18 mouse cellular contexts compared by ENCODE assay signal in the genomic region with DNA sequence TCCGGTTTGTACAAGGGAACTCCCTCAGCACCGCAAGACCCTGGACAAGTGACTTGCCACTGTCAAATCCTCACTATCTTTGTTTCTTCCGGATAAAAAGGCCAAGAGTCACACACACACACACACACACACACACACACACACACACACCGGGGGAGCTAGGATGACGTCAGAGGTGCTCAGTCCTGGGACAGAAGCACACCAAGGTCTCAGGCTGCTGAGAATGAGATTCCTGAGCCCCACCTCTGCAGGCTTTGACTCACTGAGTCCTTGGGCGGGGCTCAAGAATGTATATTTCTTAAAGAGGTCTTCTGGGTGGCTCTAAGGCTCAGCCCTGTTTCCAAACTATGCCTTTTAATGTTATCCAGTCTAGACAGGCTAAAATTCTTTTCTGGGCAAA. TPM values are rescaled to one million over a fixed set of nuclear protein-coding genes. Genes with fewer than 3 reads are reported as not detected.
DNase-seq lines count a peak whose midpoint lies in the region; ATAC-seq and TF ChIP-seq lines count a peak whose summit lies in the region.
"Had no signal": no experiment of that assay in that cellular context is flagged by ENCODE, and none has a peak within 500 bp of the region (broad histone marks: within the 10 kb centered on the region; RNA-seq: fewer than 3 reads in every experiment).

No protein-coding gene starts in this region.

- no peak overlapping the region for H3K4me2 ChIP-seq in kidney, embryonic 15.5 days
- no peak overlapping the region for H3K4me2 ChIP-seq in embryonic facial prominence, embryonic 11.5 days (ENCODE audit: low read depth, low read length)
- H3K4me2 ChIP-seq in forebrain, postnatal 0 days (ENCODE audit: low read depth) = no peak overlapping the region
- H3K4me2 ChIP-seq: embryonic facial prominence, embryonic 12.5 days; forebrain, embryonic 12.5 days; hindbrain, embryonic 12.5 days; neural tube, embryonic 15.5 days had no signal

- ATAC-seq in kidney, embryonic 15.5 days (replicated peaks; ENCODE audit: low FRiP score) = 0 out of 2 replicates have a peak, but pooled peaks have one; percentile 33
- no peak for ATAC-seq in embryonic facial prominence, embryonic 11.5 days (replicated peaks; ENCODE audit: insufficient number of reproducible peaks, low FRiP score, low TSS enrichment, low read depth)
- no peak for ATAC-seq in forebrain, postnatal 0 days

- peaks cover 55% of the 10 kb centered on the region for H3K36me3 ChIP-seq in kidney, embryonic 15.5 days
- no peaks in the 10 kb centered on the region for H3K36me3 ChIP-seq in embryonic facial prominence, embryonic 11.5 days (replicated peaks; ENCODE audit: control insufficient read depth, insufficient read depth, low read depth, low read length)
- H3K36me3 ChIP-seq in forebrain, postnatal 0 days (ENCODE audit: insufficient read depth) = no peaks in the 10 kb centered on the region
- H3K36me3 ChIP-seq: embryonic facial prominence, embryonic 12.5 days; forebrain, embryonic 12.5 days; hindbrain, embryonic 12.5 days; neural tube, embryonic 15.5 days had no signal

- no peak for TF ChIP-seq CTCF in forebrain, postnatal 0 days (IDR thresholded peaks at IDR 0.05; ENCODE audit: low read depth)

- no peak overlapping the region for H3K4me3 ChIP-seq in kidney, embryonic 15.5 days (replicated peaks)
- H3K4me3 ChIP-seq in embryonic facial prominence, embryonic 11.5 days (ENCODE audit: low read depth, low read length) = no peak overlapping the region
- H3K4me3 ChIP-seq in forebrain, postnatal 0 days (ENCODE audit: low read depth, low read length) = no peak overlapping the region
- H3K4me3 ChIP-seq: embryonic facial prominence, embryonic 12.5 days; forebrain, embryonic 12.5 days; hindbrain, embryonic 12.5 days; left cerebral cortex, adult 2 months; neural tube, embryonic 15.5 days had no signal

- DNase-seq in kidney, postnatal 10 days = no peak
- peak; percentile 95 for DNase-seq in R1 (ENCODE audit: low read depth, low spot score)
- DNase-seq in embryonic facial prominence, embryonic 11.5 days (ENCODE audit: low spot score) = peak; percentile 9
- DNase-seq in lung, postnatal 36 days = peak; percentile 43
- DNase-seq in forebrain, postnatal 0 days = no peak
- DNase-seq in spleen, postnatal 10 days (ENCODE audit: low spot score in 2 of 2) = no peak
- DNase-seq in thymus, adult 18-20 months = no peak
- DNase-seq: cerebellum, adult 9-10 months; kidney, postnatal 4 days; liver had no signal

- H3K9me3 ChIP-seq in kidney, embryonic 15.5 days (replicated peaks) = no peaks in the 10 kb centered on the region
- H3K9me3 ChIP-seq in embryonic facial prominence, embryonic 11.5 days (replicated peaks; ENCODE audit: control insufficient read depth, low read length) = no peaks in the 10 kb centered on the region
- no peaks in the 10 kb centered on the region for H3K9me3 ChIP-seq in forebrain, postnatal 0 days (ENCODE audit: low read length)
- H3K9me3 ChIP-seq: embryonic facial prominence, embryonic 12.5 days; forebrain, embryonic 12.5 days; hindbrain, embryonic 12.5 days; neural tube, embryonic 15.5 days had no signal

- no peak overlapping the region for H3K9ac ChIP-seq in kidney, embryonic 15.5 days
- H3K9ac ChIP-seq in embryonic facial prominence, embryonic 11.5 days (replicated peaks; ENCODE audit: low read length) = no peak overlapping the region
- H3K9ac ChIP-seq in forebrain, postnatal 0 days = no peak overlapping the region
- H3K9ac ChIP-seq: embryonic facial prominence, embryonic 12.5 days; forebrain, embryonic 12.5 days; hindbrain, embryonic 12.5 days; neural tube, embryonic 15.5 days had no signal

- 0 out of 2 replicates have a peak, but pooled peaks cover 11% of the 10 kb centered on the region for H3K4me1 ChIP-seq in kidney, embryonic 15.5 days
- H3K4me1 ChIP-seq in embryonic facial prominence, embryonic 11.5 days (ENCODE audit: control insufficient read depth, insufficient read depth, low read length) = no peaks in the 10 kb centered on the region
- H3K4me1 ChIP-seq in forebrain, postnatal 0 days (ENCODE audit: insufficient read depth) = no peaks in the 10 kb centered on the region
- H3K4me1 ChIP-seq: embryonic facial prominence, embryonic 12.5 days; forebrain, embryonic 12.5 days; hindbrain, embryonic 12.5 days; neural tube, embryonic 15.5 days had no signal

- H3K27ac ChIP-seq in kidney, embryonic 15.5 days = peak overlapping the region; percentile 51; the same call in 1 of the 2 replicates
- no peak overlapping the region for H3K27ac ChIP-seq in embryonic facial prominence, embryonic 11.5 days (replicated peaks; ENCODE audit: low read depth, low read length)
- H3K27ac ChIP-seq in forebrain, postnatal 0 days (ENCODE audit: low read depth, low read length) = no peak overlapping the region
- H3K27ac ChIP-seq: embryonic facial prominence, embryonic 12.5 days; forebrain, embryonic 12.5 days; hindbrain, embryonic 12.5 days; left cerebral cortex, adult 2 months; neural tube, embryonic 15.5 days had no signal

- H3K27me3 ChIP-seq in kidney, embryonic 15.5 days = no peaks in the 10 kb centered on the region
- no peaks in the 10 kb centered on the region for H3K27me3 ChIP-seq in embryonic facial prominence, embryonic 11.5 days (ENCODE audit: control insufficient read depth, insufficient read depth, low read length)
- no peaks in the 10 kb centered on the region for H3K27me3 ChIP-seq in forebrain, postnatal 0 days (ENCODE audit: insufficient read depth, low read length)
- H3K27me3 ChIP-seq: embryonic facial prominence, embryonic 12.5 days; hindbrain, embryonic 12.5 days; neural tube, embryonic 15.5 days had no signal

- 38% methylated on average over 6 of the region's 6 CpGs for WGBS in kidney, embryonic 15.5 days
- WGBS in embryonic facial prominence, embryonic 11.5 days = 42% methylated on average over 6 of the region's 6 CpGs
- 55% methylated on average over 6 of the region's 6 CpGs for WGBS in forebrain, postnatal 0 days

RNA-seq across cellular contexts. Expression of gene Hnf1b, which starts 41.5 kb away (rescaled TPM):
- polyA plus RNA-seq in kidney, embryonic 15.5 days (2015; fragmentation: Nextera tagmentation; extraction: Ambion mirVana) = 78.5 and 83.3 TPM in 2 replicates
- not detected in 2 replicates for polyA plus RNA-seq in embryonic facial prominence, embryonic 11.5 days (2014; fragmentation: Nextera tagmentation; extraction: Ambion mirVana)
- total RNA-seq in forebrain, postnatal 0 days (2014; rRNA removed) = 0.08 TPM in 1 of 2 replicates, not detected in the other
- 0.15 and 0.27 TPM in 2 replicates for polyA plus RNA-seq in forebrain, postnatal 0 days (2015; fragmentation: Nextera tagmentation; extraction: Ambion mirVana)
- total RNA-seq: gastrocnemius, adult 18-20 months; megakaryocyte progenitor cell, adult 5-6 weeks had no signal
- polyA plus RNA-seq: embryonic facial prominence, embryonic 12.5 days; forebrain, embryonic 12.5 days had no signal

RNA-seq across cellular contexts. Expression of gene Ddx52, which starts 50.5 kb away (rescaled TPM):
- 40.3 and 42.6 TPM in 2 replicates for polyA plus RNA-seq in kidney, embryonic 15.5 days (2015; fragmentation: Nextera tagmentation; extraction: Ambion mirVana)
- 57.5 and 60.5 TPM in 2 replicates for polyA plus RNA-seq in embryonic facial prominence, embryonic 11.5 days (2014; fragmentation: Nextera tagmentation; extraction: Ambion mirVana)
- 25.1 and 30.3 TPM in 2 replicates for total RNA-seq in forebrain, postnatal 0 days (2014; rRNA removed)
- polyA plus RNA-seq in forebrain, postnatal 0 days (2015; fragmentation: Nextera tagmentation; extraction: Ambion mirVana) = 18.4 and 19.3 TPM in 2 replicates

Comparison
In these comparisons a context has a peak if more than half of its experiments do, and no peak if none do; other contexts are left out.
1. DNase-seq: peak in R1 (single experiment), embryonic facial prominence, embryonic 11.5 days (single experiment) and lung, postnatal 36 days (single experiment); none in kidney, postnatal 10 days (single experiment), forebrain, postnatal 0 days (single experiment), spleen, postnatal 10 days (0 of 2) and thymus, adult 18-20 months (0 of 2).
2. RNA of gene Hnf1b, which starts 41.5 kb away (polyA plus RNA-seq): 78.5 to 83.3 TPM in kidney, embryonic 15.5 days; 0.15 to 0.27 TPM in forebrain, postnatal 0 days and not detected in embryonic facial prominence, embryonic 11.5 days; every median in the first group is over 10 times any median in the second.